Mouse (Mus musculus) layer of hippocampus, adult 9-10 months (tissue): ENCODE data around the gene Ccnjl.

Source experiments
- DNase-seq: peaks from one replicate; pipeline ENCODE4 v3.0.0; 2022; ENCODE audit warnings: low spot score

The Ccnjl gene

DNA sequence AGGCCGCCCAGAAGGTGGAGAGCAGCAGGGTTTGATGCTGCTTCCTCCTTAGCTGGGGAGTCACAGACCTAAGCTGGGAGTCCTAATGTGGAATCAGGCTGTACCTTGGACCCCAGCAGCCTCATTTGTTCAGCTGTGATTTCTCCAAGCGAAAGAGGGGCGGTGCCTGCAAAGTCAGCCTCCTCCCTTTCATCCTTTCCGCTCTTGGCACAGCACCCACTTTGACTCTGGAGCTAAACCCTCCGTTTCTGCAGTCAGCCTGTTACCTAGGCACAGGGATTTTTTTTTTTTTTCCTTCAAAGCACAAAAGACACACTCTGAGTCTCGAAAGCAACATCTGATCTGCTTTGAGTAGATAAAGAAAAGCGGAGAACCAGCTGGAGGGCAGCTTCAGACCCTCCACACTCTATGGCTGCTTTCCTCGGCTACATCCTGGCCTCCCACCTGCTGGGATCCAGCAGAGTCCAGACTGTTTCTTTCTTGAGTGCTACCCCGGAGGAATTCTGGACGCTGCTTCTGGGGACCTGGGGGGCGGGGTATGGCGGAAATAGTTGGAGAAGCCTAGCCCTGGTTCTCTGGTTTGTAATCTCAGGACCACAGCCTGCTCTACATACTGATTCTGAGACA is 97.8 kb downstream of the Ccnjl start:
- no peak for DNase-seq

- DNase-seq: no peak
Measured at GRCm38 (mm10) chr11:43626927-43627645, 98.5 kb downstream of the Ccnjl start.

- no peak for DNase-seq
Measured at GRCm38 (mm10) chr11:43631645-43632044, 103.1 kb downstream of the Ccnjl start.

- no peak for DNase-seq
Measured at GRCm38 (mm10) chr11:43632566-43632965, 104.0 kb downstream of the Ccnjl start.

- DNase-seq: no peak
Measured at GRCm38 (mm10) chr11:43633165-43633564, 104.6 kb downstream of the Ccnjl start.

- no peak for DNase-seq
Measured at GRCm38 (mm10) chr11:43633658-43634401, 105.2 kb downstream of the Ccnjl start.
